Mouse (Mus musculus) cerebellum, postnatal 36 days (tissue): Measurements from ENCODE around the gene Btn2a2.

ENCODE experiments used
- DNase-seq, 2 experiments: peaks; one replicate each; pipeline ENCODE4 v3.0.0; 2021 to 2022; ENCODE audit warnings: mixed read lengths in 2 of 2

Gene Btn2a2

DNA sequence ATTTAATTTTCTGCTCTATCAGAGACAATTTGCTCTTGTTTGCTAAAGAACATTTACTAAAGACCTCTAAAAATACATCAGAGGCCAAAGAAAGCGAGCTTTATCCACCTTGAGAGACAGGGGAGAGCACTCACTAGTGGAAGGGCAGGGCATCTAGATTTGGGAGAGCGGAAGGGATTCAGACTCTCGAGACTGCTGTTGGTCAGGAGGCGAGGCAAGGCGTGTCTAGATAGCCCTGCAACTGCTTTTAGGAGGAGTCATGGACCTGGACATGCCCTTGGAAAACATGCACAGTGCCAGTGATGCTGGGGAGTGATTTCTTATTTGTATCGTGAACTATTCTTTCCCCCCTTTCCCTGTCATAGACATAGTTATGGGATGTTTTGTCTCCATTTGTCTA is 6.9 kb upstream of the Btn2a2 start:
- DNase-seq, result no peak

- no peak for DNase-seq
Measured at GRCm38 (mm10) chr13:23491990-23492389, 3.3 kb upstream of the Btn2a2 start.

DNA sequence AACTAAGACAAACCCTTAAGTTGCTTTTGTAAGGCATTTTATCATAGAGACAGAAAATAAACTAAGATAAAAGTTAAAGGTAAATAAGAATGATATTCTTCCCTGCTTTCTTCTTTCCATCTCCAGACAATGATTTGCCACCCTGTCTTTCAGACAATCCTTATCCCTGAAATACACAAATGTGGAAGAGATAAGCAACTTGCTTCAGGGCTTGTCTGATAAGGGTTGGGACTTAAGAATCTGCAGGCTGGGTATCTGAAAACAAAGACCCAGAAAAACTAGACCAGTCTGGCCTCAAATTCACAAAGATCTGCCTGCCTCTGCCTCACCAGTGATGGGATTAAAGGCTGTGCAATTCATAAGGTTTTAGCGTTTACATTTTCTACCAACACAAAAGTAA is 2.6 kb upstream of the Btn2a2 start:
- no peak for DNase-seq

GRCm38 (mm10) chr13:23490863-23491262 is 2.2 kb upstream of the Btn2a2 start:
- no peak for DNase-seq

DNA sequence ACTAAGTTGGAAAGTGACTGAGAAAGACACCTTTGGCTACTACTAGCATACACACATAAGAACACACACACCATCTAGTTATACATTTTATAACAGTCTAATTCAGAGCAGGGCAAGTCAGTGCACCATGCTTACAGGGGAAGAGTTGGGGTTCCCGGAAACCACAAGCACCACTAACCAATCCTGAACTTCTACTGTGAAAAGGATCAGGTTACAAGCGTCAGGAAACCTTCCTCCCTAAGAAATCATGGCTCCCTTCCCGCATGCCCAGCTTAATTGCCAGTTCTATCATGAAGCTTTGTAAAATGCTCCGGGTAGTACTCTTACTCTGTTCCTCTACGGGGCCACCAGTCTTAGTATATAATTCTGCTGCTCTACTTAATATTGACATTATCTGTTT is 3.4 kb downstream of the Btn2a2 start:
- DNase-seq, result no peak

GRCm38 (mm10) chr13:23483153-23483552 is 5.5 kb downstream of the Btn2a2 start:
- DNase-seq, result no peak

- DNase-seq, result no peak
Measured at GRCm38 (mm10) chr13:23475658-23476057, 13.0 kb downstream of the Btn2a2 start.

- DNase-seq, result peak; percentile 58 to 78
Measured at GRCm38 (mm10) chr13:23466911-23467310, 21.7 kb downstream of the Btn2a2 start.

DNA sequence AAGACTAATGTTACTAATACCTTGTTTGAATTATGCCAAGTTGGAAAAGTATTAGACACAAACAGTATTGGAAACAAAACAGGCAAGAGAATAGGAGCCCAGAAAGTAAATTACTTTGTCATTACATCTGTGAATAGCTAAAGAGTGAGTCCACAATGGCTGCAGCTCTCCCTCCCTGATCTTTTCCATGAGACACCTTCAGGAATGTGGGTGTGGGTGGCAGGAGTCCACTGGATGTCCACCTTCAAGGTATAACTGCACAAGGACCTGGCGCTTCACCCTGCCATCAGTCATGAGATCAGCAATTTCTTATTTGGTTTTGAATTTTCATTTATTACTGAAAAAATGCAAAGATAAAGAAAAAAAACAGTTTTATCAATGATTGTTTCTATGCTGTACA is 22.4 kb downstream of the Btn2a2 start:
- no peak for DNase-seq

DNA sequence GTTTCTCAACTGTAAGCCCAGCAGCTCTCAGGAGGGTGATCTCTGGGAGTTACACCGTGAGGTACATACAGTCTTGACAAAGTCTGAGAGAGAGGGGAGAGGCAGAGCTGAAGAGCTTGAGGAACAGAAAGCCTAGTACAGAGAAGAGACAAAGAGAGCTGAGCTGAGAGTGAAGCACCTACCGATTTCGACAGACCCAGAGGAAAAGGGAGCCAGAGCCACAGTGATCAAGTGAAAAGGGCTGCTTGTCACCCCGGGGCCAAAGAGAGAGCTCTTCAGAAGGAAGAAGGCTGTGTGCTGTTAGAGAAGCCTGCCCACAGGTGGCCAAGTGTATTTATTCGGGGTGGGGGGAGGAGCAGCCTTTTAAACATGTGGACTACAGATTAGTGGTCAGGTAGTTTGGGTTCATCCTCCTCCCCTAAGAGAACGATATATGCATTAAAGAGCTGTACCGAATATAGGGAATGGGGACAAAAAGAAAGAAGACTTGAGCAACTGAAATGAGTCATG is 23.0 kb downstream of the Btn2a2 start, which contains the start of gene Btn1a1:
Btn1a1 (minus strand) TSS at position 302 of the 510 bp plus-strand sequence.
- no peak for DNase-seq

- no peak for DNase-seq
Measured at GRCm38 (mm10) chr13:23464841-23465366, 23.8 kb downstream of the Btn2a2 start.

- DNase-seq, result peak; percentile 46 to 56
Measured at GRCm38 (mm10) chr13:23464224-23464637, 24.4 kb downstream of the Btn2a2 start.

GRCm38 (mm10) chr13:23463381-23464223 is 25.1 kb downstream of the Btn2a2 start:
- peak; percentile 87 to 94 for DNase-seq

GRCm38 (mm10) chr13:23462669-23463068 is 26.0 kb downstream of the Btn2a2 start:
- no peak for DNase-seq

GRCm38 (mm10) chr13:23462063-23462462 is 26.6 kb downstream of the Btn2a2 start:
- no peak for DNase-seq

- DNase-seq, result no peak
Measured at GRCm38 (mm10) chr13:23459264-23459846, 29.3 kb downstream of the Btn2a2 start.

- DNase-seq, result no peak
Measured at GRCm38 (mm10) chr13:23453926-23454325, 34.7 kb downstream of the Btn2a2 start.

GRCm38 (mm10) chr13:23453362-23453862 is 35.2 kb downstream of the Btn2a2 start:
- DNase-seq, result peak; percentile 72 to 81

DNA sequence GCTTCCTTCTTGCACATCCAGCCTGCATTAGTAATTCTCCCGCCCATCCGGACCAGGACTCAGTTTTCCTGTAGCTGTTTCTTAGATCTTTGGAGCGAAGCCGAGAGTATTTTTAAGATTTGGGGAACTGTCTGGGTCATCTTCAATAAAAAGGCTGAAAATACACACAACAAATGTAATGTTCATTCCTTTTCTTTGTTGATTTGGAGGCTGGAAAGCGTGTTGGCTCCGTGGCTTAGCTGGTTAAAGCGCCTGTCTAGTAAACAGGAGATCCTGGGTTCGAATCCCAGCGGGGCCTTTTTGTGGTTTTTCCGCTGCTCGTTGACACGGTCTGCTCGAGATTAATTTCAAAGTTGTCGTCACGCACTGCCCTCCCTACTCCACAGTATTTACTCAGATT is 38.3 kb downstream of the Btn2a2 start:
- peak; percentile 88 to 95 for DNase-seq

DNA sequence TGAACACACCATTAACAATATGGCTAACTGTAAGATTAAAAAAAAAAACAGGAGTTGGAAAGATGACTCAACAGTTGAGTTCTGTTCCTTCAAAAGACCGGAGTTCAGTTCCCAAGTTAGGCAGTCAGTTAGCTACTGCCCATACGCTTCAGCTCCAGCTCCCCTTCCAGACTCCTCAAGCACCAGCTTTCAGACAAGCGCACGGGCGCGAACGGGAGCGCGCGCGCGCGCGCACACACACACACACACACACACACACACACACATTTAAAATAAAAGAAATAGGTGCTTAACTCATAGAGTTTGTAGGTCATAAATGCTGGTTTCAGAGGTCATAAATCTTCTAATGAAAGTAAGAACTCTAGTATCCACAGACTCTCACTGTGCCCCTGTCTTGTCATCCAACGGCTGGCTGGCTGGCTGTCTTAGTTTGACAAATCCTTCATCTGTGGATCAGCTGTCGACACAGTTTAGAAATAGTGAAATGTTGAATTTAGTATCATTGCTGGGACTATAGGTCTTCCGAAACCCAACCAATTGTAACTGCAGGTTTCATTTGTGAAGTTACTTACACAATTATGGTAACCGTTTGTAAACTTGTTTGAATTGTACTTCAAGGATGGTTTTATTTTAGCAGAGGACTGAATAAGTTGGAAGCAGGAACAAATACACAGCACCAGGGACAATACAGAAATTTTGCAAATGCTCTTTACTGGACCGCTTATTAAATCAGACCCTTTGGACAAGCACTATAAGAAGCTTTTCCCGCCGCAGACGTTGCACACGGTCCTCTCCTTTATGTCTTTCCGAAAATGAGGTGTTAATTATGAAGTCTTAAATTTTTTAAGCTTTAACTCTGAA is 39.2 kb downstream of the Btn2a2 start:
- peak; percentile 58 to 61 for DNase-seq

DNA sequence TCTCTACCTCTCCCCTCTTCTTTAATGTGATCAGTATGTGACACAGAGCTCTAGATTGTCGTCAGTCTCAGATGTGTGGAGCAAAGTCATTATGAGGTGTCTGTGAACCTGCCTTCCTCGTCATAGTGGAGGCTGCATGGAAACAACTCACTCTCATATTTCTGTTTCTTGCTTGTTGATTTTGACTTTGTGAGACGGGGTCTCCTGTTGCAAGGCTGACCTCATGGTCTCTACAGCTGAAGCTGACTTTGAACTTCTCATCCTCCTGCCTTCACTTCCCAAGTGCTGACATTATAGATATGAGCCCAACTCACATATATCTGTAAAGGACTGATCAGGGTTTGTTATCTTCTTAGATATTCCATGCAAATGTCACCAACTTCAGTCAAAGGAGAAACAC is 39.9 kb downstream of the Btn2a2 start:
- DNase-seq, result no peak

- DNase-seq, result peak; percentile 87 to 96
Measured at GRCm38 (mm10) chr13:23446498-23446952, 42.1 kb downstream of the Btn2a2 start.
